Mouse (Mus musculus) R1 (cell line): ENCODE results near the gene Hsf4.

Experiments
- DNase-seq: peaks from one replicate; pipeline ENCODE4 v3.0.0-alpha.2; 2018; ENCODE audit warnings: low read depth, low spot score

The Hsf4 gene

DNA sequence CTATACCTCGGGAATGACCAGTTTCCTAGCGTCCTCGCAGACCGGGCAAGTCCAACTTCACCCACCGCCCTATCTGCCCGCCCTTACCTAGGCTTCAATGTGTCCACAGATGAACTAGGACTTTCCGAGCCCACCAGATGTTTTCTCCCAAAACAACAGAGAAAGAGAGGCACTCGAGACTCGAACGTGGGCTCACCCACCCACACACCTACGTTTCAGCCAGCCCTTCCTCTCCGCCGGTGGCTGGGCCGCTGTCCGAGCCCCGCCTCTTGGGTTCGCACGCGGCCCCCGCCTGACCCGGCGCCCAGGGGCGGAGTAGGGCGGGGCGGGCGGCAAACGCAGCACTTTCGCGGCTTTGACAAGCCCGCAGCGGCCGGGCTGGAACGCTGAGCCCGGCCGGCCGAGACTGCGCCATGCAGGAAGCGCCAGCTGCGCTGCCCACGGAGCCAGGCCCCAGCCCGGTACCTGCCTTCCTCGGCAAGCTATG, at the start of gene Hsf4:
Gene Hsf4 (plus strand): TSS at position 341 of the 487 bp plus-strand sequence.
- DNase-seq = no peak

DNA sequence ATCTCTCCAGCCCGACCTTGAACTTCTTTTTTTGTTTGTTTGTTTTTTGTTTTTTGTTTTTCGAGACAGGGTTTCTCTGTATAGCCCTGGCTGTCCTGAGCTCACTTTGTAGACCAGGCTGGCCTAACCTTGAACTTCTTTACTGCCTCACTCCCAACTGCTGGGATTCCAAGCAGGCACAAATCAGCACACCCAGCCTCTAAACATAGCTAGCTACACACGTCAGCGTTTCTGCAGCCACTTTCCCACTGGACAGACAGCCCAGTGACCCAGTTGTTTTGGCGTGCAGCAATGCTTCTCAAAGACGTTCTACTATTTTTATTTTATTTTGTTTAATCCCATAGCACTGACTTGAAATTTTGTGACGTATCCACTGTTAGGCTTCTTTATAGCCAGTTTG, 45.8 kb upstream of the Hsf4 start:
- peak; percentile 64 for DNase-seq

DNA sequence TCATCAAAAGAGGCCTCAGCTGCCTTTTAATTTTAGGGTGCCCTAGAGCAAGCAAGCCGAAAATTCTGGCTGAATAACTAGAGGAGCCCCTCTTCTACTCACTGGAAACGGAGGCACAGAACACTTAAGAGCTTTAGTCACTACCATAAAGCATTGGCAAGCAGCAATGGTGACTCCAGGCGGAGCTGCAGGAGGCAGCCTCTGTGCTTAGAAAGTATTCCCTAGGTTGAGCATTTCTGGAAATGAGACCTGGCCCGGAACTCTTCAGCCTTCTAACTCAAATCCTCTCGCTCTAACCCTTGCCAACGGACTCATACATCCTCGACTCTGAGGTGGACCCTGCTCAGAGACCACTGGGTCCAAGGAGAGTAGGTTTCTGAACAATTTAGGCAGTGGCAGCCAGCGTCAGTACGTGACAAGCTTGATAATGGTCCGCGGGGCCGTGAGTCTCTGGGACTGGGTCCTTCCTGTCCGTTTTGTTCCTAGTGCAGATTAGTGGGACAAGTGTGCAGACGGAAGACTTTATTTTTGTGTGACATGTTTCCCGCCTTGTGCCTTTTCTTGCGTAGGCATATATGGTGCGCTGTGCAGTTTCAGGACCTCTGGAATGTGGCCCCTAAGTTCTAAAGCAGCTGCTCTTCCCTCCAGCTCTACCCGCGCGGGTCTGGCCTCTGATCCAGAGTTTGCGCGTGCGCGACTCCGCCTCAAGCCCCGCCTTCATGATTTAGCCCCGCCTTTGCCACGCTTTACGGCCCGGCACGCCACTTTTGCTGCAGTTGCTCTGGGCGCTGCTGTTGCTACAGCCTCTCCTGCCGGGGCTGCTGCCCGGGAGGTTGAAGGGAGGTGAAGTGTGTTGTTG, 45.0 kb upstream of the Hsf4 start, which contains the start of gene D230025D16Rik:
Gene D230025D16Rik (plus strand): TSS at position 733 of the 859 bp plus-strand sequence.
- peak; percentile 96 for DNase-seq

DNA sequence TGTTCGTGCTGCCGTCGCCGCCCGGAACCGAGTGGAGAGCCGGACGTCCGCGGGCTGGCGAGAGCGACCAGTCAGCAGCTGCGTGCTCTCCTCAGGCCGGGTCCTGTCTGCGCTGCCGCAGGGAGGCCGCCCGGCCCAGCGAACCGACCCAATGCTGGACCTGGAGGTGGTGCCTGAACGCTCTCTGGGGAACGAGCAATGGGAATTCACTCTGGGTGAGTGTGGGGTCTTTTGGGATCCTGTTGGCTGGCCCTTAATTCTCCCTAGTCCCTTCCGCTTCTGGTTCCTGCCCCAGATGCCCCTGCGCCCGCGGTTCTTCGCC, 44.4 kb upstream of the Hsf4 start:
- no peak for DNase-seq

GRCm38 (mm10) chr8:105225917-105226316, 43.7 kb upstream of the Hsf4 start:
- no peak for DNase-seq

DNA sequence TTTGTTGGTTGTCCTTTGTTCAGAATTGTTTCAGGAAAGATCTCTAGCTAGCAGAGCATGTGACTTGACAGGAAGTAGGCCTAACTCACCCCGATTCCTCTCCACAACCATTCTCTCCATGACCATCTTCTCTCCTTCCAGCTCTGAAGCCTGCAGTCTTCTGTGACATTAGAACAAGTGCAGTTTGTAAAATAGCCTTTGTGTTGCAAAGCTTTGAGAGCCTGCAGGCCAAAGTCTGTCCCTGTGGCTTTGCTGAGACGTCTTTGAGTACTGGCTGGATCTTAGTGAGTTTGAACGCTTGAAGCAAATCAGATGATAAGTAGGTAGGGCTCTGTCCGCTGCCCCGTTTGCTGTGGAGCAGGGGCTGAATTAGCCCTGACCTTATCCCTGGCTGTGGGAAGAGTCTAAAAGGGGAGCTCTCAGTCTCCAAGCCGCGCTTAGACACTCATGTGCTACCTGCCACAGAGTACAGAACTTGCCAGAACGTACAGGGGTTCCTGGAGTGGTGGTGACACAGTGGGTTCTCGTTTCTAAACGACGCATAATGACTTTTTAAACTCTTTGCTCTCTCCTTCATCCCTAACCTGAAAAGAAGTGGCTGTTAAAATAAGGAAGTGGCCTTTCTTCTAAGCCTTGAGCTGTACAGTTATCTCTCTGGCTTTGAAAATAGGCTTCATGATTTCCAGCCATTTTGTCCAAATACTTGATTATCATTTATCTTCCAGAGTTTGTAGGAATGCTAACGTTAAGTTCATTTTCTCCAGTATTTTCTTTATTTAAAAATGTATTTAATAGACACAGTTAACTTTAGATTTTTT, 37.9 kb upstream of the Hsf4 start:
- DNase-seq = peak; percentile 60

- DNase-seq = peak; percentile 63
These were observed 37.3 kb upstream of the Hsf4 start for GRCm38 (mm10) chr8:105232321-105232693.

DNA sequence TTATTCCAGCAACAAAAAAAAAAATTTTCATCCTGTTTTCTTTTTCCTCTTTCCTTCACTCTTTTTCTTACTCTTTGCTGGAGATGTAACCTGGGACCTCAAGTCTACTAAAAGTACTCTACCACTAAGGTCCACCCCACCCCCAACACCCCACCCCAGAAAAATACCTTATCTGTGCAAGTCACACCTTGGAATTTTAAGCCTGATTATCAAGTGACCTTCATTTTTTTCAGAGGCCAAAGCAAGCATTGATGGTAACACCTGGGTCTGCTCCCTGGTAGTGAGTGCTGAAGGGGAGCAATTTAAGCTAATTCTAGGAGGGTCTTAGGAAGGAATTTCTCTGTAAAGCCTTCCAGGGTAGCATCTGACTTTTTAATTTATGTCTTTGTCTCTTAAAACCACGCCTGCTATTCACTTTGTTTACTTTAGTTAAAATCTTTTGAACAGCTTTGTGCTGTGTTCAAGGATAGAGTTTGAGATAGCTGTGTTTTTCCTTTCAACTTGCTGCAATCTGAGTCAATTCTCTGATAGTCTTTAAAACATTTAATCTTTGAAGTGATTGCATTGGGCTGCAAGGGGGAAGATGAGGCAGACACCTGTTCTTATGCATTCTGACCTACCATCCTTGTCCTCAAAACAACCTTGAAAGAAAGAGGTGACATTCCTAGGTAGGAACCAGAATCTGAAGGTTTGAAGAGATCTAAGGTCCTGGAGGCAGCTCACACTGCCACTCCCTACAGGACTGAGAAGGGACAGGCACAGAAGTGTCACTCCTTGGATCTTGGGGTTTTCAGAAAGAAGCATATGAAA, 36.3 kb upstream of the Hsf4 start:
- DNase-seq = peak; percentile 92

DNA sequence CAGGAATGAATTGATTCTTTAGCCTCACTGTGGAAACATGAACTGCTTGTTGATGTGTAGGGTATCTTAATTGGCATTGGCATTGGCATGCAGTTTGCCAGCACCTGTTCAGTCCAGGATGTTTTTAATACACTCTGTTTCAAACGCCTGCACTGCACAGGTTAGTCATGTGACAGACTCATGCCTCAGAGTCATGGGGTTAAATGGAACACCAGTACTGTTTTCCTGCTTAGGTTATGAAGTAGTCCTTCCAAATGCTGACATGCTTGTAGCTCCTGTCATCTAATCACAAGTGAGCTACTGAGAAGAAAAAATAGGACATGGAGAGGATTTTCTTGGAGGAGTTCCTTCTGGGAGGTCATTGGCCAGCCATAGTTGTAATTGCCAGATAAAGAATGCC, 34.4 kb upstream of the Hsf4 start:
- DNase-seq = no peak

- peak; percentile 57 for DNase-seq
These were observed 32.0 kb upstream of the Hsf4 start for GRCm38 (mm10) chr8:105237442-105238142.

DNA sequence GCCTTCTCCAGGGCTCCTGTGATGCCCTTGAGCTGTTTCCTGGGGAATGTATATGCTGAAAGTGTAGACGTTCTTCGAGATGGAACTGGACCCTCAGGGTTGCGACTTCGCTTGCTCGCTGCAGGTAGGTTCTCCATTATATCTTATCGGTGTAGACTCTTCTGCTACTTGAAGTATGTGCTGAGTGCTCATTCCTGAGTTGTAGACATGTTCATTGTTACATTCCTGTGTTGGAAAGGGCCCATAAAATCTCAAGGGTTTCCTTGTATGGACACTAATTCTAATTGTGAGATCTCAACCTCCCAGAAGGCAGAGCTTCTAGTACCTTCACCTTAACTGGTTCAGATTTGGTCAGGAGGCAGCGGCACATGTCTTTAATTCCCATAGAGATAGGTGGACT, 28.6 kb upstream of the Hsf4 start:
- no peak for DNase-seq

- no peak for DNase-seq
These were observed 17.6 kb upstream of the Hsf4 start for GRCm38 (mm10) chr8:105251954-105252353.

GRCm38 (mm10) chr8:105252680-105253537, 16.7 kb upstream of the Hsf4 start:
- no peak for DNase-seq

DNA sequence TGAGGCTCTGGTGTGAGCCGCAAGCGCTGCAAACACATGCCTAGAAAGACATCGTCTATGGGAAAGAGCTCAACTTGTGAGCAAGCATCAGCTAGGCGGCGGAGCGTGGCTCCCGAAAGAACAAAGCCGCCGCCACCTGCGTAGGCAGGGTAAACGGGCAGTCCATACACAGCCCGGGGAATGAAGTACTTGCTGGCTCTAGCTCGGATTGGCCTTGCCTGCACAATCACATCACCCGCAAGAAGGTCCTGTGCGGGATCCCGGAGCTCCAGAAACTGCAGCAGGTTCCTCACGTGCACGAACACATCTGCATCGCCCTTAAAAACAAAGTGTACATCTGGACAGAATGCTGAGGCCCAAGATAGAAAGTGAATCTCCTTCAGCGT, 15.8 kb upstream of the Hsf4 start:
- DNase-seq = no peak

GRCm38 (mm10) chr8:105254152-105254965, 15.2 kb upstream of the Hsf4 start:
- peak; percentile 93 for DNase-seq

DNA sequence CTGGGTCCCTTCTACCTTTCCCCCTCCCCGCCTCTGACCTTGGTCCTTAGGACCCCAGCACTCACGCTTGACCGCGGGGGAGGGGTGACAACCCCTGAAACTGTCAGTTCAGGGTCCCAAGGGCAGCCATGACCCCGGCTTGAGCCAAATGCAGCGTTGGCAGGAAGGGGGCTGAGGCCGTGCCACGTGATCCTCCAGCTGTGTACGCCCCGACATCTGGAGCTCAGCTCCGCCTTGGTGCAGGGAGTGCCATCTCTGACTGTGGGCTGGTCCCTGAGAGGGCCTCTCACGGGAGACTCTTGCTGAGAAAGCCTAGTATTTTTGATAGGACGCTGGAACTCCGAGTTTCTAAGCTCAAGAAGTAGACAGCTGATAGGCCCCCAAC, 14.6 kb upstream of the Hsf4 start, which contains the start of gene B3gnt9:
Gene B3gnt9 (minus strand): TSS at position 188 of the 385 bp plus-strand sequence.
- peak; percentile 87 for DNase-seq

- DNase-seq = peak; percentile 52
These were observed 12.1 kb upstream of the Hsf4 start for GRCm38 (mm10) chr8:105257318-105258114.
